Mouse (Mus musculus) myocyte (in vitro differentiated cells): ENCODE results near the gene Gm17662.

ENCODE experiments used
- E2F4 ChIP-seq: IDR thresholded peaks from one replicate; pipeline ENCODE4 v1.6.1; 2011; ENCODE audit warnings: mild to moderate bottlenecking, control low read depth, moderate library complexity; ENCODE audit not compliant: insufficient read depth
- TCF12 ChIP-seq: IDR thresholded peaks from one replicate; pipeline ENCODE4 v1.6.1; 2011; ENCODE audit warnings: mild to moderate bottlenecking, control low read depth; ENCODE audit not compliant: poor library complexity, insufficient read depth, severe bottlenecking

DNA sequence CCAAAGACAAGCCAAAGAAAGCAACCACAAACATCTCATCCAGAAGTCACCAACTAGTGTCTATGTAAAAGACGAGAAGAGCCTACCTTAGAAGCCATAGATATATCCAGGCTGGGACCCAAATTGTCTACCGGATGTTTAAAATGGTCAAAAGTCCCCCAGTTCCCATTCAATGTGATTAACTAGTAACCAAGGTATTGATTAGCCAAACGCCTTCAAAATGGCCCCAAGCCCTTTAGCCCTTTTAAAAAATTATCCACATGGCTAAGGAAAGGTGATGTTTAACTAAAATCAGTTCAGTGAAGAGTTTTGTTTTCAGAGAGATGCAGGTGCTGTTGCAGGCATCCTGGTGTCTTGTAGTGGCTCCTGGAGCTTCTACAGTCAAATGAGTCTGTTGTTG lies 19.2 kb downstream of the Gm17662 start, which contains the start of gene C8a:
- TF ChIP-seq E2F4 = no peak
- no peak for TF ChIP-seq TCF12
